Mouse (Mus musculus): ENCODE data around the gene Lin7a.

DNA sequence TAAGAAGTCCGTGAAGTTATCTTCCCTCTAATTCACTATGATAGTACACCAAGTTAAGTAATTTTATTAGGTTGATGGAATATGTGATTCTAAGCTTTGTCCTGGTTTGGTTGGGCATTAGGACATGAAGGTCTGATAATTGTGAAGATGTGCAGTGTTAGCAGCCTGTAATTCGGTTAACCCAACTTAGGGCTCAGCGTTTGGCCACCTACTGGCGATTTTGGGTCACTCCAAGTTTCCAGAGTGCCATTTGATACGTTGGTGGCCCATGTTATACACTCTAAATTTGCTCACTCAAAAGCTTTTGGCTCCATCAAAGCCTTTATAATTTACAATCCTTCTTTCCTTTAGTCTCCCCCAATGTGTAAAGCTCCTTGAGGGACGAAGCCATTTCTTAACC lies 2.4 kb downstream of the Lin7a start:
- no peak for TF ChIP-seq GATA1 (IDR thresholded peaks at IDR 0.05; ENCODE audit: borderline replicate concordance, low read length)
- no peak for TF ChIP-seq FLI1 (IDR thresholded peaks at IDR 0.05; ENCODE audit: low read length)

Data from megakaryocyte, embryonic 14.5 days (primary cell).